Mouse (Mus musculus) thymus, postnatal 4 days (tissue): ENCODE data around the gene RPS10-NUDT3.

Experiments
- DNase-seq: peaks from one replicate; pipeline ENCODE4 v3.0.0; 2021

RPS10-NUDT3 gene

DNA sequence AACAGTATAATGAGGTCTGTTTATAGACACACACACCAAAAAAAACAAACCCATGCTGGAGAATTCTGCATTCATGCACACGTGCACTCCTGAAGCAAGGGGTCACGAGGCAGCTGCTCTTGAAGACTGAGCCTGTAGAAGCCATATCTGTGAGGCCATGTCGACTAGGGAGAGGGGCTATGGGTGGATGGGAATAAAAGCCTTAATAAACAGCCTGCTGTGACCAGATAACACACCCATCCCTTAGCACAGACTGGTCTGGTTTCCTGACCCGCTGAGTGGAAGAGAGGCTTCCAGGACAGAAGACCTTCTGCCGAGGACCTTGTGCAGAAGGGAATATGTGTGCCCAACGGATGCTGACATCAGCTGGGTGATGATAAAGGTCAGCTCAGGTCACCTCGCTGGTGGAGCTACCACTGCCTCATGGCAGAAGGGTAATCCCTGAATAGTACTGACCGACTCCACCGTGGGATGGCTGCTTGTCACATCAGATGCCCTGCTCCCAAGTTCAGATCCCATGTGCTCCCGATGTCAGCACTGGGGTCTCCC, 61.2 kb downstream of the RPS10-NUDT3 start:
- DNase-seq: no peak

DNA sequence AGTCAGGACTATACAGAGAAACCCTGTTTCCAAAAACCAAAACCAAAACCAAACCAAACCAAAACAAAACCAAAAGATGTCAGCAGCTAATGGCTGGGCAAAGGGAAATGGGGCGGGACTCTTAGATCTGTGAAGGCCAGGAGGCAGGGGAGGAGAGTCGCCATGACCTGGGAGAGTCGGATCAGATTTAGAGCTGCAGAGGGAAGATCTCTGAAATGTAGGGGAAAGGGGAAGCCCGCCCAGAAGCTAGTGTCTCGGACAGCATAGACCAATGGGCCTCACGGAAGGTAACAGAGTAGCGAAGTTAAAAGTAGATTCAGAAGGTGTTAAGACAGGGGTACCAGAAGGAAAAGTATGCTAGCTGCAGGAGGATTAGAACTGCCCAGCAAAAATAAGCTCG, 63.7 kb downstream of the RPS10-NUDT3 start:
- no peak for DNase-seq

DNA sequence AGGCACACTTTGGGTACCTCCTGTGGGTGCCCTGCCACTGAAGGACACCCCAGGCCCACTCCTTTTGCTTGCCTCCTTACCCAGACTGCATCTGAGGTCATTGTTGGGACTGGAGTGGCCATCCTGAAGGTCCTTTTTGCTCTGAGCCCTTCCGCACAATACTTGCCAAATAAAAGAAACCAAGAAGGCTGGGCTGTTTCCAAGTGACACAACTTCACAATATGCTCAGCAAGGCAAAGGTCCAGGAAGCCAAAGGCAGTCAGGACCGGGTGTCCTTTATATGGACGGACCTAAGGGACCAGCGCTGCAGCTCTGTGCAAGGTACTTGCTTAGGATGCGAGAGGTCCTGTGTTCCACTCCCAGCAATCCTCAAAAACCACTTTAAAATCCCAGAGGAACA, 66.8 kb downstream of the RPS10-NUDT3 start:
- DNase-seq: no peak

DNA sequence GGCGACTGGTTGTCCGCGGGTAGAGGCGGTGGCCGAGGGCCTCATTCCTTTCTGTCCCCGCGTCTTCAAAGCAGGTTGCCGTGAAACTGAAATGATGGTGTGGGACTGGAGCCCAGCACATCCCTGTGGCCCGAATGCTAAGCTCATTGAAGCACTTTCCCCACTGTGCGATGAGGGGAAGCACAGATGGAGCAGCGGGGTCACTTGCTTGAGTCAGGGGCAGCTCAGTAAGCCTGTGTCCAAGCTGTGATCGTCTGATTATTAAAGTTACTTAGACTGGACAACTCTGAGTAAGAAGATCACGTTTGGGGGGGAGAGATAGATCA, 69.1 kb downstream of the RPS10-NUDT3 start:
- DNase-seq: no peak

DNA sequence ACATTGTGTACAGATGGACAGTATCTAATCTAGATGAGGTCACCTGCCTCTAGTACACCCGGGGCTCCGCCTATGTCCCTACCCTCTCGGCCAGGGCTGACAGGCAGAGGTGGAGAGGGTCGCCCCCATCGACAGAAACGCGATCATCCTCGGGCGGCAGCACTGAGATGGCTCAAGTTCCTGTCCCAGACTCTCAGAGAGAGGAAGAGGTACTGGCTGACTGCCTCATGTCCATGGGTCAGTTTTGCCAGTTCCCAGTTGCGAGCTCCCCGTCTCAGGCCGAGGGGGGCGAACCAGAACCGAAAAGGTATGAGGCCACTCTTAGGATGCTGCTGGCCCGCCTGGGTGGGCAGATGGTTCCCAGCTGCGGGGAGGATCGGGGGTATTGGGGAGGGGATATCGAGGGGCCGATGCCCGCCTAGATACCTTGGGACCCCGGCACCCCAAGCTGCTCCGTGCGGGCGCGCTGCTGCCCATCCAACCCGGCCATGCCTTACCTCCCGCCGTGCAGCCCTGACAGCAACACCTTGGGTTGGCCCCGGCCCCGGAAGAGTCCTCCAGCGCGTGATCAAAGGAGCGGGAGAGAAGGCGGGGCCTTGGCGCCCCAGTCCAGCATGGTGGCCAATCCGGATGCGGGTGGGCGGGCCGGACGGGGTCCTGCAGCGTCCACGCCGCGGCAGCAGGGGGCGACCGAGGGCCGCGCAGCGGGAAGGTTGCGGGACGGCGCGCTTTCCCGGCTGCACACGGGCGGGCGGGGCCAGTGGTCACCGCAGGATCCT, 69.7 kb downstream of the RPS10-NUDT3 start, which contains the start of gene AI413582:
Gene AI413582, minus strand, starts transcription at position 594 of the 779 bp plus-strand sequence.
- peak; percentile 97 for DNase-seq

DNA sequence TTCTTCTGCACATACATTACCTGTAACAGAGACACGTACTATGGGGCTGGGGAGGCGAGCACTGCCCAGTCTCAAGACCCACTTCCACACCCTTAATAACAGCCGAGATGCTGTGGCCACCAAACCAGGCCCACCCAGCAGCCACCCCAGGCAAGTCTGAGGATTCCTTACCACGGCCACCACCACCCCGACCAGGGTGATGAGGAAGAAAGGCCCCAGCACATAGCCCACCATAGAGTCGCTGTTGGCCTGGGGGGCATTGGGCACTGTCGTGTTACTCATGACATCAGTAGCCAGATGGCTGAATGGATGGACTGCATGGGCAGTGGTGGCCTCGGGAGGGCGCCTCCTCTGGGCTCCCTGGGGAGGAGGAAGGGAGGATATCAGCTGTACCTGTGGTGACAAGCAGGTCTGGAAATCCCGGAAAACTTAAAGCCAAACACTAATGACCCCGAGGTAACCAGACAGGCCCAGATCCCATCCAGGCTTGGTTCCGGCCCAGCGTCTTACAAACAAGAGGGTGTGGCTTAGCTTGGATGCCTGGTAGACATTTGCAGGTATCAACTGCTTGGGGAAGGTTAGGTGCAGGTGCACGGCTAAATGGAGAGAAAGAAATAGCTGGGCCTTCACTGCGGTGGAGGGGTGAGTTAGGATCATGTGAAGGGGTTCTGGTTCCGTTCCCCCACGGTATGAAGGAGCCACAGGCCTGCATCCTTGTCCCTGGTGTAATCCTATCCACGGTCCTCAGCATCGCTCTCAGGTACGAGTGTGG, 70.4 kb downstream of the RPS10-NUDT3 start:
- peak; percentile 57 for DNase-seq

DNA sequence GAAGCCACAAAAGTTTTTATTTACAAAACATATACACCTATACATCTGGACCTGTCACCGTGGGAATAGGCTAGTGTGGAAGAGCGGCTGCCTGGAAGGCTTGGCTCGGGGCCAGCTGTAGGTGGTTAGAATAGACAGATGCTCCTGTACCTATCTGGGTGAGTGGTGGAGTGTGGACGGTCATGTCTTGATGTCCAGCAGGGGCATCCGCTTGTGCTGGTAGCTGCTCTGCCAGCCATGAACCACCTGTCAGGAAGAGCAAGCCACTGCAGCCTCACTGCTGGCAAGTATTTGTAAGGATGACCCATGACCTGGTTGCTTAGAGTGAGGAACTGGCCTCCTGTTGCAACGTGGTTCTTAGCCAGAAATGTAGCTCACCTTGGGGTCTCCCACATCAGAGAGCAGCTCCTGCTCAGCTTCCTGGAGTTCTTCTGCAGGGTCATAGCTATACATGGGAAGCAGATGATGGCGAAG, 71.2 kb downstream of the RPS10-NUDT3 start:
- no peak for DNase-seq

DNA sequence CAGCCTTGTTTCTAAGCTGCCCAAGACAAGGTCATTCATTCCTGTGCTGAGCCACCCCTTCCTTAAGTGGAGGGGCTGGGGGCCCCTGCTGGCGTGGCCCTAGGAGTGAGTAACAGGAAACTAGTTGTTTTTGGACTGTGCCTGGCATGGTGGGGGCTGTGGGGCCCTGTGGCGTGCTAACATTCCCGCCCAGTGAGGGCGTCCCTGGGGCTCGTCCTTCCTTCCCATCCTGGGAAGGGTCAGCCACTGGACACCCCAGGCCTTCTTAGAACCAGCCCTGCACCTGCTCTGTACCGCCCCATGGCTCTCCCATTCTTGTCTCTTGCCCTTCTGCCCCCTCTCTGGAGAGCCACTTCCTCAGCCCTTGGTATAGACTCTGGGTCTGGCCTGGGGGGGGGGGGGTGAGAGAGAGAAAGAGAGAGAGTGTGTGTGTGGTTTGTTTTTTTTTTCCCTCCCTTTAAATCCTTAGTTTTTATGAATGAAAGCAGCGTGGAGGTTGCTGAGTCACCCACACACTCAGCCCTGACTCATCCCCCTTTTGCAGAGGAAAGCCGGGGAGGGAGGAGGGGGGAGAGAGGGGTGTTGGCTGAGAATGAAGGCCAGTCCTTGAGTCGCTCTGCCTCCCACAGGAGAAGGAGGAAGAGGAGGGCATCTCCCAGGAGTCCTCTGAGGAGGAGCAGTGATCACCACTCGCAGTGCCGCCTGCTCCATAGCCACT, 73.1 kb downstream of the RPS10-NUDT3 start:
- no peak for DNase-seq

DNA sequence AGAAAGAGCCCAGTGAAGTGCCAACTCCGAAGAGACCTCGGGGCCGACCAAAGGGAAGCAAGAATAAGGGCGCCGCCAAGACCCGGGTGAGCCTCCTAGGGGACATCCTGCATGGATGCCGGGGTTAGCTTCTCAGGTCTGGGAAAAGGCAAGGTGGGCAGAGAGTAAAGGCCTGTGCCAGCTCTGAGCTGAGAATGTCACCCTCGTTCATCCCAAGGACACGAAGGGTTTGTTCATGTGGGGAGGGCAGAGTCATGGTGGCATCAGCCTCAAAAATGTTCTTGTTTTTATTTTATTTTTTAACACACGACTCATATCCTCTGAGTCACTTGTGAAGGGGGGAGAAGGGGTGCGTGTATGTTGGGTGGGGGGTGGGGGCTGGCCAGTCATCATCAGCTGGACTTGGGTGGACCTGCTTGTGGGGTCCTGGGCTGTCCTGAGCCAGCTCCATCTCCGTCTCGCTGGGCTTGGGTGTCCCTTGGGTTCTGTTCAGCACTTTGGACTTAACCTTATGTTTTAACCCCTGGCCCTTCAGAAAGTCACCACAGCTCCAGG, 74.0 kb downstream of the RPS10-NUDT3 start:
- no peak for DNase-seq

DNA sequence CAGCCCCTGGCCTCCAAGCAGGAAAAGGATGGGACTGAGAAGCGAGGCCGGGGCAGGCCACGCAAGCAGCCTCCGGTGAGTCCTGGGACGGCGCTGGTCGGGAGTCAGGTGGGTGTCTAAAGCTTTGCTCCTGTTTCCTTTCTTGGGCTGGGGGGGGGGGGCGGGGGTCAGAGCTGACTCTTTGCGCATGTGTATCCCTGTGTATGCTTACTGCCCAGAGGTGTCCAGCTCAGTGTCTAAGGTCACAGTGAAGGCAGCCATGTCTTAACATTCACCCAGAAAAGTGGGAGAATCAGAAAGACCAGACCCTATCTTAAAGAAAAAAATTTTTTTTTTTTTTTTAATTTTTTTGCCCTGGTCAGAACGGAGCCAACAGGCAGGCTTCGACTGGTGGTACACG, 75.4 kb downstream of the RPS10-NUDT3 start:
- DNase-seq: no peak

DNA sequence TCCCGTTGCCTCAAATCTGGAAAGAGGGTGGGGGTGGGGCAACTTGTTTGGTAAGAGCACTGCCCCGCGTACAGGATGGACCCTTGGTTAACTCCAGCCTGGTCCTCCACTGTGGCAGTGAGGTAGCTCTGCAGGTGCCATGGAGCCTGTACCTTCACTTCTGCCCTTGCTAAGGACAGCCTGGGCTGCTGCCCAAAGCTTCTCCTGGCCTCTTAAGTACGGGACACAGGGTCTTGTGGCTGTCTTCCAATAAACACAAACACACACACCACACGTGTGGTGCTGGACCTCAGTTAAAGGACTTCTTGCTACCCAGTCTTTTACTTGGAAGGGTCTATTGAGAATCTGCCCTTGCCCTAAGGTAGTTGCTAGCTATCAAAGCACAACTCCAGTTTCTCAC, 76.2 kb downstream of the RPS10-NUDT3 start:
- DNase-seq: no peak

DNA sequence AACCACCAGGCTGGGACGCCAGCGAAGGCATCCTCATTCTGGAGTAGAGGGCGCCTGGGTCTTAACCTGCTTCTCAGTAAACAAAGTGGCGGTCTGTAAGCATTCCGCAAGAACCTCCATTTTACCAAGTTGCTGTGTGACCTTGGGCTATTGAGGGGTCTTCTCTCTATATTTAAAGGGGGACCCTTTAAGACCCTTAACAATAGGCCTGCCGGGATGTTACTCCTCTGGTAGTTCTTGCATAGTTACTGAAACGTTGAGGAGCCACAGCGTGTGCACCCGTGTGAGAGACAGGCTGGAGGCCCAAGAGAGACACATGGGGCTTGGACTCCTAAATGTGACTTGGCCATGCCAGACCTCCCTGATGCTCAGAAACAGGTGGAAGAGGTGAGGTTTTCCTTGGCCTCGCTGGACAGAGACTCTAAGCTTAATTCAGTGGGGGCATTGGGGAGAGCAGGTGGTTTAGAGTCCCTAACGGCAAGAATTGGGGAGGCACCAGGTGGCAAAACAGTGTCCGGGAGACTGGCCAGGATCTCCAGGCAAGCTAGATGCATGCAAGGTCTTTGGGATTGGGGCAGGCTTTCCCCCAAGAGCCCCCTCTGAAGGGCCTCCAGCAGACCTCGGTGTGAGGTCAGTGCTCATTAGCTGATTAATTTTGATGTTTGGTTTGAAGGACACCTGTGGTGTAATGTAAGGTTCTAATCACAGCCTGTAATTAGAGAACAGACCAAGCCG, 76.9 kb downstream of the RPS10-NUDT3 start:
- peak; percentile 42 for DNase-seq

DNA sequence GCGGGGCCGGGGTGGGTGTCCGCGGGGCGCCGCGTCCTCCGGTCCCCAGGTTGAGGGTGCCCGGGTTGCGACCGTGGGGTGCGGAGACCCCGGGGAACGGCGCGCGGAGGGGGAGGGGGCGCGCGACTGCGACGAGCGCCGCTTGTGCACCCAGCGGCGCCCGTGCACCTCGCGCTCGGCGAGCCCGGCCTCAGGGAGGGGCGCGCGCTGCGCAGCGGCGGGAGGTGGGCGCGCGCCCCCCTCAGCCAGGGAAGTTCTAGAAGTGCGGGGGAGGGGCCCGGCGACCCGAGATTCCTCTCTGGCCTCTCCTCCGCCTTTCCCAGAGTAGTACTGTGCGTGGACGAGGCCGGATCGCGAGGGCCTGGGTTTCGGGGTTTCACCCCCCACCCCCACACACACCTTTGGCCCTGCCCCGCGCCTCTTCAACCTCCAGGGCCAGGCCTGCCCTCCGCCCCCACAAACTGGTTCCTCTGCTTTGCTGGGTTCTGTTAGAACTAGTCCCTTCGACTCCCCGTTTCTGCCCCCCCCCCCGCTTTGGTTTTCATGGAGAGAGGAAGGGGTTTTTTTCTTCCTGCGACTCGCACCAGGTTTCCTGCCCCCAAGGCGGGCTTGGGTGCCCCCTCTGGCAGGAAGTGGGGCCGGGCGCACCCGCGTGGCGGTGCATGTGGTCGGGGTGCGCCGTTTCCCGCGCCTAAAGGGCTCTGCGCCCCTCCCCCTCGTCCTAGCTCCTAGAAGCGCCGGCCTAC, 77.7 kb downstream of the RPS10-NUDT3 start:
- DNase-seq: peak; percentile 95

DNA sequence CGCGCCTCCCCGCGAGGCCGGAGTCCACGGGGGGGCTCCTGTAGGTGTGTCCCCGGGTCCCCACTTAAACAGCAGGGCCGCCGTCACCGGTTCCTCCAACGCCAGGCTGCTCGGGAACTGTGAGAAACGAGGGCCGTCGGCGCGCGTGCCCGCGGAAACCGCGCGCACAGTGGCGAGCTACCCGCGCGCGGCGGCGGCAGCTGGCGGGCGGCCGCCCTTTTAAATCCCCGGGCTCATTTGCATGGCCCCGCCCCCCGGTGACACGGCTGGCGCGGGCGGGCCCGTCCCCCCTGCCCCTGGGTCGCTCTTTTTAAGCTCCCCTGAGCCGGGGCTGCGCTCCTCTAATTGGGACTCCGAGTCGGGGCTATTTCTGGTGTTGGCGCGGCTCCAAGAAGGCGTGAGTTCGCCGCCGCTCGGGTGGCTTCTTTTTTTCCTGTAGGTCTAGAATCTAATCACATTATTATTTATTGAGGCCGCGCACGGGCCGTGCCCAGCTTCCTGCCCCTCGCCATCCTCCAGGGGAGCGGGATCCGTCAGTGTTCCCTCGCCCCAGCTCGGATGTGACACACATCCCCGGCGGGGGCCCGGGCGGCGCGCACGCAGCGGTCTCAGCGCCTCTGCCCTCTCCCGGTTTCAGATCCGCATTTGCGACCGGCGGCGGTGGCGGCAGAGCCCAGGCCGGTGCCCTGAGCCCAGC, 78.6 kb downstream of the RPS10-NUDT3 start, which contains the start of gene Hmga1:
Gene Hmga1, plus strand, starts transcription at position 183 of the 697 bp plus-strand sequence.
- DNase-seq: peak; percentile 98

DNA sequence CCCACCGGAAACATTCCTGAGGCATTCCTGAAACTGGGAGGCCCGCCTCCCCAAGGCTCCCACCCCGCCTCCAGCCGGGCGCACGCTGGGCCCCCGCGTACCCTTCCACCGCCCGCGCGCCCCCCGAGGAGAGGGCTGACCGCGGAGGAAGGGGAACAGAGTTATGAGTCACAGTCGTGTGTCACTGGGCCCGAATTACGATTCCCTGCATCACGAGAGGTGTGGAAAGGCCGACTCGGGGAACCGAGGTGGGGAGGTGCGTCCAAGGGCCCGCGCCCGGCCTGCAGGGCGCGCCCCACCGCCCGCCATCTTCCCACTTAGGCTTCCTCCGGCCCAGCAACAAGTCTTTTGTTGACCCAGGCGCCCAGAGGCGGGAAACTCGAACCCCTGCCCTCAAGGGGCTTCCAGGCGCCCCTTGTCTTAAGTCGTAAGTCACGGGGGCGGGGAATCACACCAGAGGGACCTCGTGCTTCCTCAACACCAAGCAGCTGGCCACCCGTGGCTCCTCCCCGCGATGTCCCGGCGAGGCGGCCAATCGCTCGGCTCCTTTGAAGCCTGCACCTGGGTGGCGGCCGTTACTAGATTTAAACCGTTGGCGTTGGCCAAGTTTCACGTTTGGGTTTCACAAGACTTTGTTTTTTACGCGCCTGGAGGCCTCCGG, 79.4 kb downstream of the RPS10-NUDT3 start:
- DNase-seq: peak; percentile 82

DNA sequence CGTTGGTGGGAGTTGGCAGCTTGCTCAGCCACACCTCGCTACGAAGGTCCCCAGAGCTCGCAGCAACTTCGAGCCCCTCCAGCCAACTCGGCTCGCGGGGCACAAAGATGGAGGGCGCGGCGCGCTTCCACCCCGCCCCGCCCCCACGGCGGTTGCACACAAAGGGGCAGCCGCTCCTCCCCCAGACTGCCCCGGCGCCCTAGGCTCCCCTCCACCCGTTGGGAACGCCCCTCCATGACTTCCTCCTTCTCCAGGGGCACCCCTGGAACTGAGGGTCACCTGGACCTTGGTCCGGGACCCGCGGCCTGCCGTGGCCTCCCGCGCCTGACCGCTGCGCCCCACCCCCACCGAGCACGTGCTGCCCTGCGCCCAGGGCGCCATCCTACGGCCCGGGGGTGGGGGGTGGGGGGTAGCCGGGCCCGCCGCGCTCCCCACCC, 79.9 kb downstream of the RPS10-NUDT3 start:
- DNase-seq: peak; percentile 90

DNA sequence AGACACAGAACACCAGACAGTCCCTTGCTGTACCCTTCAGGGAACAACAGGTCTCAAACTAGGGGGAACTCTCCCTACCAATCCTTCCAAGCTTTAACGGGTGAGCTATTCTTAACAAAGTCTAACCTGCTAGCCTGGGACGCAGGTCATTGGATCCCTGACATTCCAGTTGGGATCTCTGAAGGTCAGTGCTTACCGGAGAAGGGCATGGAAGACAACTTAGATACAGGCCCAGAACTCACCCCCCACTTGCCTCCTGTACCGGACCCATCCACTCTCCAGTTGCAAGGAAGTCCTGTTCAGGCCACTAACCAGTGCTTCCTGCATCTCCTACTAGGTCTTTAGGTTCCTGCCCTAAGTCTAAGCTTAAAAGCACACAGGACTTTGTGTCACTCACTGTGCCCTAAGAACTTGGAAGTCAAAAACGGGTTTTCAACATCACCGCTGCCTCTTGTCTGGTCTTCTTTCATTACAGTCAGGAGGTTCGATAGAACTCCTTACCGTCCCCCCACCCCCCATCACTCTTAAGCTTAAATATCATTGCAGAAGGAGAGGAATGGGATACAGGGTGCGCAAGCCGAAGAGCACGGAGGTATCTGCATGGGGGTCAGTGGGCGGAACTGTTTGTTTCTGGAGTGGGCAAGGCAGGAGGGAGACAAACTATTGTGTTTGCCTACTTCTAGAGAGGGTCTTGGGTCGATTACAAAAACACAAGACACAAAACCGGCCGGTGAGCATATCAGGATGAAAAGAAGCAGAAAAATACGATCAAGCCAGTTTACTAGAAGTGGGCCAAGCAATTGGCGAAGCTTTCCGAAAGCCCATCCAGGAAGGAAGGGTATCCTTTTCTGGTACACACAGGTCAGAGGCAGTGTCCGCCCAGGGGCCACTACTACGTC, 80.7 kb downstream of the RPS10-NUDT3 start:
- DNase-seq: peak; percentile 36

DNA sequence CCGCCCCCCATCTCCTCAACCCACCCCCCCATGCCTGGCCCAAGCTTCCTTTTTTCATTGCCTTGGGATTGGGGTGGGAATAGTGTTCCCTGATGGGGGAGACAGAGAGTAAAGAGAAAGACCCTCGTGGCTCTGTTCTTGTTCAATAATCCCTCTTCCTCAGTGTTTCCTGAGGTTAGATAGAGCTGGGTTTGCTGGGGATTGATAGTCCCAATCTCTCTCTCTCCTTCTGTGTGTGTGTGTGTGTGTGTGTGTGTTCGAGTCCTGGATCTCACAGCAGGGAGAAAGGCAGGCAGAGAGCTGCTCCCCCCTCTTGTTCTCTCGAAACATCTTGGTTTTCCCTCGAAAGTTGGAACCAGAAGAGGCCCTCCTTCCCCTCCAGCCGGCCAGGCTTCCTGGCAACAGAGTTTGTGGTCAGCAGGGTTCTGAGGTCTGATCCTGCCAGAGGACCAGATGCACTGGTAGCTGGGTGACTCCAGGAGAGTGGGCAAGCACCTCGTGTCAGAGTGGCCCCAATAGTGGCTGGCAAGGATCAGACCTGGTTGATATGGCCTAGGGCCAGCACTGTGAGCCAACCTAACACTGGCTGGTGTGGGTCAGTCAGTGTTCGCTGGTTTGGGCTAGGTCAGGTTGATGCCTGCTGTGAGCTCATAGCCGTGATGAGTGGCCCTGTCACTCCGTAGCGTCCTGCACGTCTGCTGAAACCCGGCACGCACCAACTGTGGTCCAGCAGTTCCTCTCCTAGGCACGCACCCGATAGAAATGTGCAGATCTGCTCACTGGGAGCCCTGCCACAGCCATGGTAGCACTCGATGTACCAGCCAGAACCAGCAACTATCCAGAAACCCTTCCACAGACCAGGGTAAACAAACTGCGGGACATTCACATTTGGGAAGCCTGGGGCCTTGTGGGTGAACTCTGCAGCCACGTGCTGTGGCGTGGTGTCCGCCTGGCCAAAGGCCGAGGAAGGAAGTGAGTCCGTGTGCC, 82.5 kb downstream of the RPS10-NUDT3 start:
- no peak for DNase-seq
